Mouse (Mus musculus): ENCODE results near the gene Ahdc1. TPM values are rescaled to one million over a fixed set of nuclear protein-coding genes. Genes with fewer than 3 reads are reported as not detected.
A peak's percentile ranks its signal among the peaks of the same experiment; 100 is the strongest.
"Not testable (repeated sequence)": the region's sequence is repeated elsewhere in the genome, so short reads cannot be mapped to it uniquely, and the experiment has no call there.

Ahdc1 gene
- polyA plus RNA-seq, 1 experiment = 28.5 TPM

GRCm38 (mm10) chr4:133091459-133091785 lies 80.4 kb downstream of the Ahdc1 start:
- no peak for DNase-seq (ENCODE audit: extremely low spot score in 1 of 2, low spot score in 1 of 2)

- DNase-seq (ENCODE audit: extremely low spot score in 1 of 2, low spot score in 1 of 2) = peak in 1 of 2 experiments; percentile 58
These were observed 81.4 kb downstream of the Ahdc1 start for GRCm38 (mm10) chr4:133092453-133092901.

GRCm38 (mm10) chr4:133093056-133093455 lies 82.0 kb downstream of the Ahdc1 start:
- DNase-seq (ENCODE audit: extremely low spot score in 1 of 2, low spot score in 1 of 2) = no peak

- DNase-seq (ENCODE audit: extremely low spot score in 1 of 2, low spot score in 1 of 2) = no peak
These were observed 82.5 kb downstream of the Ahdc1 start for GRCm38 (mm10) chr4:133093481-133094033.

GRCm38 (mm10) chr4:133094255-133094654 lies 83.2 kb downstream of the Ahdc1 start:
- DNase-seq (ENCODE audit: extremely low spot score in 1 of 2, low spot score in 1 of 2) = no peak

- DNase-seq (ENCODE audit: extremely low spot score in 1 of 2, low spot score in 1 of 2) = no peak
These were observed 84.1 kb downstream of the Ahdc1 start for GRCm38 (mm10) chr4:133094936-133095733.

GRCm38 (mm10) chr4:133095734-133096065 lies 84.6 kb downstream of the Ahdc1 start:
- not testable (repeated sequence) for DNase-seq (ENCODE audit: extremely low spot score in 1 of 2, low spot score in 1 of 2)

- DNase-seq (ENCODE audit: extremely low spot score in 1 of 2, low spot score in 1 of 2) = not testable (repeated sequence)
These were observed 85.6 kb downstream of the Ahdc1 start for GRCm38 (mm10) chr4:133096671-133097070.

- DNase-seq (ENCODE audit: extremely low spot score in 1 of 2, low spot score in 1 of 2) = no peak
These were observed 90.7 kb downstream of the Ahdc1 start for GRCm38 (mm10) chr4:133101751-133102150.

- DNase-seq (ENCODE audit: extremely low spot score in 1 of 2, low spot score in 1 of 2) = no peak
These were observed 92.6 kb downstream of the Ahdc1 start for GRCm38 (mm10) chr4:133103525-133104193.

- DNase-seq (ENCODE audit: extremely low spot score in 1 of 2, low spot score in 1 of 2) = no peak
These were observed 93.1 kb downstream of the Ahdc1 start for GRCm38 (mm10) chr4:133104194-133104569.

GRCm38 (mm10) chr4:133106691-133107090 lies 95.6 kb downstream of the Ahdc1 start:
- DNase-seq (ENCODE audit: extremely low spot score in 1 of 2, low spot score in 1 of 2) = no peak

GRCm38 (mm10) chr4:133107788-133108281 lies 96.8 kb downstream of the Ahdc1 start:
- no peak for DNase-seq (ENCODE audit: extremely low spot score in 1 of 2, low spot score in 1 of 2)

GRCm38 (mm10) chr4:133108481-133109334 lies 97.6 kb downstream of the Ahdc1 start:
- DNase-seq (ENCODE audit: extremely low spot score in 1 of 2, low spot score in 1 of 2) = no peak

GRCm38 (mm10) chr4:133109335-133109801 lies 98.3 kb downstream of the Ahdc1 start:
- no peak for DNase-seq (ENCODE audit: extremely low spot score in 1 of 2, low spot score in 1 of 2)

GRCm38 (mm10) chr4:133112175-133112838 lies 101.2 kb downstream of the Ahdc1 start:
- no peak for DNase-seq (ENCODE audit: extremely low spot score in 1 of 2, low spot score in 1 of 2)

- DNase-seq (ENCODE audit: extremely low spot score in 1 of 2, low spot score in 1 of 2) = no peak
These were observed 102.4 kb downstream of the Ahdc1 start for GRCm38 (mm10) chr4:133113351-133113882.

GRCm38 (mm10) chr4:133114762-133115161 lies 103.7 kb downstream of the Ahdc1 start:
- no peak for DNase-seq (ENCODE audit: extremely low spot score in 1 of 2, low spot score in 1 of 2)

GRCm38 (mm10) chr4:133115721-133116429 lies 104.8 kb downstream of the Ahdc1 start:
- no peak for DNase-seq (ENCODE audit: extremely low spot score in 1 of 2, low spot score in 1 of 2)
